Mouse (Mus musculus): ENCODE measurements around the gene Kdelc2. TPM values are rescaled to one million over a fixed set of nuclear protein-coding genes. Genes with fewer than 3 reads are reported as not detected.

Kdelc2 gene
- 10.1 and 13.6 TPM in 2 replicates for polyA plus RNA-seq (2012; rRNA removed)
- 22.8 and 23.9 TPM in 2 replicates for polyA plus RNA-seq (2014; fragmentation: Nextera tagmentation; extraction: Ambion mirVana)

GRCm38 (mm10) chr9:53383951-53384866 lies at the start of gene Kdelc2:
Gene Kdelc2 (plus strand): TSS chr9:53384025.
- peak; percentile 95 for ATAC-seq (ENCODE audit: low FRiP score, low read depth)
- Histone ChIP-seq H3K27me3 (ENCODE audit: control insufficient read depth, insufficient read depth, low read length) (no peaks in the 10 kb centered on the region), H3K4me3 (replicated peaks; ENCODE audit: low read length) (peak within 1 kb of the TSS; percentile 74), H3K27ac (replicated peaks; ENCODE audit: low read depth, low read length) (peak within 1 kb of the TSS; percentile 97), H3K9me3 (ENCODE audit: control insufficient read depth, low read length) (no peaks in the 10 kb centered on the region), H3K9ac (ENCODE audit: low read depth, low read length, severe bottlenecking) (peak within 1 kb of the TSS; percentile 97), H3K36me3 (ENCODE audit: control insufficient read depth, insufficient read depth, low read length) (no peaks in the 10 kb centered on the region), H3K4me1 (ENCODE audit: control insufficient read depth, insufficient read depth, low read length) (no peaks in the 10 kb centered on the region), H3K4me2 (replicated peaks; ENCODE audit: low read depth, low read length, severe bottlenecking) (peak within 1 kb of the TSS; percentile 77)
- 3% methylated on average over 51 of the region's 75 CpGs for WGBS
- peak; percentile 91 for DNase-seq (ENCODE audit: low spot score)
- TF ChIP-seq POLR2A (IDR thresholded peaks at IDR 0.05; ENCODE audit: borderline replicate concordance, extremely low read depth, insufficient read depth, insufficient read length) = peak; percentile 89; the same call in 1 of the 2 replicates

- no peak for TF ChIP-seq POLR2A (IDR thresholded peaks at IDR 0.05; ENCODE audit: borderline replicate concordance, extremely low read depth, insufficient read depth, insufficient read length)
- no peak overlapping the region for H3K4me3 ChIP-seq (replicated peaks; ENCODE audit: low read length)
- 82% methylated on average over 3 of the region's 3 CpGs for WGBS
- no peak for DNase-seq (ENCODE audit: low spot score)
- no peaks in the 10 kb centered on the region; the same call in 1 of the 2 replicates for H3K4me1 ChIP-seq (ENCODE audit: control insufficient read depth, insufficient read depth, low read length)
- no peaks in the 10 kb centered on the region for H3K36me3 ChIP-seq (ENCODE audit: control insufficient read depth, insufficient read depth, low read length)
- H3K4me2 ChIP-seq (replicated peaks; ENCODE audit: low read depth, low read length, severe bottlenecking) = no peak overlapping the region
- no peak overlapping the region for H3K27ac ChIP-seq (replicated peaks; ENCODE audit: low read depth, low read length)
- no peak for ATAC-seq (ENCODE audit: low FRiP score, low read depth)
- H3K9me3 ChIP-seq (ENCODE audit: control insufficient read depth, low read length) = no peaks in the 10 kb centered on the region
- H3K27me3 ChIP-seq (ENCODE audit: control insufficient read depth, insufficient read depth, low read length) = no peaks in the 10 kb centered on the region
- H3K9ac ChIP-seq (ENCODE audit: low read depth, low read length, severe bottlenecking) = no peak overlapping the region
These were observed 48.7 kb upstream of the Kdelc2 start for GRCm38 (mm10) chr9:53335131-53335530.

DNA sequence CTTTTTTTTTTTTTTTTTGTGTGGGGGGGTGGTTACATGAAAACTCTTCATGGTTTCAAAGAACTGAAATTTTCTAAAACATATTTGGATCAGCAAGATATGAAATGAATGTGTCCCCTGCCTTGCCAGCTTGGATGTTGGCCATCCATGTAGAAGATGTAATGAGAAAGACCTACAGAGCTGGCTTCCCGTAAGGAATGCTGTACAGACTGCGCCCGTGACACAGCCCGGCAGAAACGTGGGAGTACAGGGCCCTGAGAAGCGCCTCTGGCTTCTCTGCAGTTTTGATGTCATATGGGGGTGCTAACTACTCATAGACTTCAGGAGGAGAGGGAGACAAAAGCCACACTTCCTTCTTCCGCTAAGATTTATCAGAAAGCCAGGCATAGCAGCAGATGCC lies 44.2 kb upstream of the Kdelc2 start:
- H3K4me1 ChIP-seq (ENCODE audit: control insufficient read depth, insufficient read depth, low read length) = no peaks in the 10 kb centered on the region; the same call in 1 of the 2 replicates
- H3K9me3 ChIP-seq (ENCODE audit: control insufficient read depth, low read length) = no peaks in the 10 kb centered on the region
- no peak overlapping the region for H3K9ac ChIP-seq (ENCODE audit: low read depth, low read length, severe bottlenecking)
- no peak overlapping the region for H3K4me3 ChIP-seq (replicated peaks; ENCODE audit: low read length)
- no peaks in the 10 kb centered on the region for H3K36me3 ChIP-seq (ENCODE audit: control insufficient read depth, insufficient read depth, low read length)
- H3K4me2 ChIP-seq (replicated peaks; ENCODE audit: low read depth, low read length, severe bottlenecking) = no peak overlapping the region
- WGBS = 66% methylated on average over 7 of the region's 7 CpGs
- no peak for TF ChIP-seq POLR2A (IDR thresholded peaks at IDR 0.05; ENCODE audit: borderline replicate concordance, extremely low read depth, insufficient read depth, insufficient read length)
- H3K27ac ChIP-seq (replicated peaks; ENCODE audit: low read depth, low read length) = no peak overlapping the region
- no peak for DNase-seq (ENCODE audit: low spot score)
- H3K27me3 ChIP-seq (ENCODE audit: control insufficient read depth, insufficient read depth, low read length) = no peaks in the 10 kb centered on the region
- ATAC-seq (ENCODE audit: low FRiP score, low read depth) = no peak

- peak overlapping the region; percentile 87 for H3K4me2 ChIP-seq (replicated peaks; ENCODE audit: low read depth, low read length, severe bottlenecking)
- no peaks in the 10 kb centered on the region for H3K9me3 ChIP-seq (ENCODE audit: control insufficient read depth, low read length)
- H3K27ac ChIP-seq (replicated peaks; ENCODE audit: low read depth, low read length) = no peak overlapping the region
- no peaks in the 10 kb centered on the region; the same call in 1 of the 2 replicates for H3K4me1 ChIP-seq (ENCODE audit: control insufficient read depth, insufficient read depth, low read length)
- H3K27me3 ChIP-seq (ENCODE audit: control insufficient read depth, insufficient read depth, low read length) = no peaks in the 10 kb centered on the region
- DNase-seq (ENCODE audit: low spot score) = no peak
- peak overlapping the region; percentile 46; the same call in 1 of the 2 replicates for H3K9ac ChIP-seq (ENCODE audit: low read depth, low read length, severe bottlenecking)
- no peak for ATAC-seq (ENCODE audit: low FRiP score, low read depth)
- no peak for TF ChIP-seq POLR2A (IDR thresholded peaks at IDR 0.05; ENCODE audit: borderline replicate concordance, extremely low read depth, insufficient read depth, insufficient read length)
- WGBS = 13% methylated on average over 17 of the region's 17 CpGs
- no peaks in the 10 kb centered on the region for H3K36me3 ChIP-seq (ENCODE audit: control insufficient read depth, insufficient read depth, low read length)
- peak overlapping the region; percentile 50 for H3K4me3 ChIP-seq (replicated peaks; ENCODE audit: low read length)
These were observed 43.4 kb upstream of the Kdelc2 start for GRCm38 (mm10) chr9:53340328-53340916.

DNA sequence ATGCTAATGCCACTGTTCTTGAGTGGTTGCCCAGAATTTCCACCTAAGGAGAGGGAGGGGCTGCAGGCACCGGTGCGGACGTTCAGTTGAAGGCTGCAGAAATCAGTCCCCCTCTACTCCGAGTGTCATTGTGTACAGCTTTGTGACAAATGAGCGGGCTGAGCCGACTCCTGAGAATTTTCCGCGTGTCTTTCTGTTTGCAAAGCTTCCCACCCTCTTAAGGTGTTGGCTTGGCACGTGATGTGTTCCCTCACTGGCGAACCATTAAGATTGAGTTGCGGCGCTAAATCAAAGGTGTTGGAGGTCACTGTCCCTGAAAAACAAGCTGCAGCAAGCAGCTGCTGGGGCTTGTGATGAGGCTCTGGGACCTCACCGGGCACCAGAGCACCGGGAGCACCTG lies 42.9 kb upstream of the Kdelc2 start:
- ATAC-seq (ENCODE audit: low FRiP score, low read depth) (no peak), DNase-seq (ENCODE audit: low spot score) (peak; percentile 10)
- no peaks in the 10 kb centered on the region for H3K36me3 ChIP-seq (ENCODE audit: control insufficient read depth, insufficient read depth, low read length)
- TF ChIP-seq POLR2A (IDR thresholded peaks at IDR 0.05; ENCODE audit: borderline replicate concordance, extremely low read depth, insufficient read depth, insufficient read length) = no peak
- under 1% methylated on average over 14 of the region's 14 CpGs for WGBS
- peak overlapping the region; percentile 87 for H3K4me2 ChIP-seq (replicated peaks; ENCODE audit: low read depth, low read length, severe bottlenecking)
- H3K4me3 ChIP-seq (replicated peaks; ENCODE audit: low read length) = peak overlapping the region; percentile 50
- H3K9ac ChIP-seq (ENCODE audit: low read depth, low read length, severe bottlenecking) = peak overlapping the region; percentile 46; the same call in 1 of the 2 replicates
- no peaks in the 10 kb centered on the region for H3K9me3 ChIP-seq (ENCODE audit: control insufficient read depth, low read length)
- no peaks in the 10 kb centered on the region; the same call in 1 of the 2 replicates for H3K4me1 ChIP-seq (ENCODE audit: control insufficient read depth, insufficient read depth, low read length)
- 0 out of 2 replicates have a peak overlapping the region, but pooled peaks have one; percentile 14 for H3K27ac ChIP-seq (replicated peaks; ENCODE audit: low read depth, low read length)
- H3K27me3 ChIP-seq (ENCODE audit: control insufficient read depth, insufficient read depth, low read length) = no peaks in the 10 kb centered on the region
